Mouse (Mus musculus) ES-Bruce4 (cell line): ENCODE results near the gene Nlrp3.
A peak's percentile ranks its signal among the peaks of the same experiment; 100 is the strongest.

Experiments
- CTCF ChIP-seq: IDR thresholded peaks from one replicate; pipeline ENCODE4 v1.8.1; 2011; ENCODE audit warnings: low read depth, low read length
- EP300 ChIP-seq: IDR thresholded peaks from 2 replicates; pipeline ENCODE4 v1.6.1; 2011; ENCODE audit warnings: low read depth, low read length; ENCODE audit not compliant: insufficient read depth
- POLR2A ChIP-seq: IDR thresholded peaks from one replicate; pipeline ENCODE4 v1.8.1; 2011; ENCODE audit warnings: low read length; ENCODE audit not compliant: insufficient read depth

DNA sequence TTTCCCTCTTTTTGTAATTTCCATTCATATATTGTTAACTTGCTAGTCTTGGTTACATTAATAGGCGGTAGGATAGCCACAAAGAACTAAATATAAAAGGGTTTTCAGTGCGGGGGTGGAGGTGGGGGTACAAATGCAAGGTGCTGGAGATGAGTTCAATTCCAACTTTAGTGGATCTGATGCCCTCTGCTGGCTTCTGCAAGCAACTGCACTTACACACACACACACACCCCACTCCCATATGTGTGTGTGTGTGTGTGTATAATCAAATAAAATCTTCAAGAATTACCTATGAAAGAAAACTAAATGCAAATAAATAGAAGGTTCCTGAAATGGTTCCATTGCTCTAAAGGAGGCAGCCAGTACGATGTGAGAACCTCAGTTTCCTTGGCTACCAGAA is 27.9 kb downstream of the Nlrp3 start:
- TF ChIP-seq CTCF (peak; percentile 48), POLR2A (no peak), EP300 (no peak)
